Mouse (Mus musculus) activated CD4-positive, CD25-positive, alpha-beta regulatory T cell (primary cell): ENCODE data around the gene Grik1. TPM values are rescaled to one million over a fixed set of nuclear protein-coding genes. Genes with fewer than 3 reads are reported as not detected.

Source experiments
- polyA plus RNA-seq, 2 experiments: library from polyadenylated mRNA; unstranded; fragments of 100-300 nt; shearing (Covaris generic); gene quantifications; one replicate each; pipeline ENCODE4 v1.2.1; 2017

The Grik1 gene
- under 1 TPM in 1 of 2 experiments, not detected in 1; 0.29 TPM for polyA plus RNA-seq

DNA sequence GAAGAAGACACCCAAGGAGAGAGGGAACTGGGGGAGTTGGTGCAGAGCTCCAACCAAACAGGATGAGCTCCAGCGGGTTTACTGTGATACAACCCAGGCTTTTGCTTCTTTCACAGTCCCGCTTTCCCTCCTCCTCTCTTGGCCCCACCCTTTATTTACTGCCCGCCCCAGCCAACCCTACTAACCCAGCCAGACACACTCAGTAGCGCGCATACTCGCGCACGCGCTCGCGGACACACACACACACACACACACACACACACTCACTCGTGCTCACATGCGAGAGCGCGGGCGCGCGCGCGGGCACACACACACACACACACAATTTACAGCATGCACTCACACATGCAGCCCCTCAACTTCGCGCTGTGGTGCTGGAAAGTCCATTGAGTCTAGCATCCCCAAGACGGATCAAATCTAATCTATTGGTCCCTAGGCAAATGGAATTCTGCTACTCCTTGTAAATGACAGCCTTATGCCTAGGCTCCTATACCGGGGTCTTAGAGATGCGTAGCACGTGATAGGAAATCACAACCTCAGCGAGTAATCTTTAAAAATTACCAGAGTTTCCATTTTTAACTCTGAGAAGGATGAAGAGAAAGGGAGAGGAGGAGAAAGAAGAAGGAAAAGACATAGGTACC, at the start of gene Grik1:
Gene Grik1 (minus strand): TSS at position 134 of the 641 bp plus-strand sequence.

Other genes with a start within 250 kb of the Grik1 start
- not detected for gene Cldn17, start 216.7 kb upstream of the Grik1 start, polyA plus RNA-seq